Mouse (Mus musculus) skeletal muscle tissue, adult 2 months (tissue): Measurements from ENCODE around the gene Sh3rf1.

ENCODE experiments used
- DNase-seq: peaks from one replicate; pipeline ENCODE4 v3.0.0-alpha.2; 2012; ENCODE audit warnings: low read depth, low spot score

The Sh3rf1 gene

GRCm38 (mm10) chr8:61420166-61420565 is 196.5 kb downstream of the Sh3rf1 start:
- no peak for DNase-seq

- DNase-seq, result no peak
Measured at GRCm38 (mm10) chr8:61421606-61422005, 197.9 kb downstream of the Sh3rf1 start.

GRCm38 (mm10) chr8:61425125-61425524 is 201.5 kb downstream of the Sh3rf1 start:
- no peak for DNase-seq

GRCm38 (mm10) chr8:61426072-61426471 is 202.4 kb downstream of the Sh3rf1 start:
- no peak for DNase-seq

DNA sequence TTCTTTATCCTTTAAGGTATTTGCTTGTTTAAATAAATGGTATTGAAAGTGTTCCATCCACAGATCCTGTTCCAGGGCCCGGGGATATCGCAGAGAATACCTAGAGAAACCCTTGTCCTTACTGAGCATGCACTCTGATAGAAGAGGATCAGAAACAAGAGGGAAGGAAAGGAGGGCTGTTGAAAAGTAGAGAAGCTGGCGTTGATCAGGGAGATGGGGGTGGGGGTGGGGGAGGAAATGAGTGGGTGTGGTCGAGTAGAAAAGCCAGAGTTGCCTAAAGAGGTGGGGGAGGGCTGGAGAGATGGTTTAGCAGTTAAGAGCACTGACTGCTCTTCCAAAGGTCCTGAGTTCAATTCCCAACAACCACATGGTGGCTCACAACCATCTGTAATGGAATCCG is 203.0 kb downstream of the Sh3rf1 start:
- no peak for DNase-seq

DNA sequence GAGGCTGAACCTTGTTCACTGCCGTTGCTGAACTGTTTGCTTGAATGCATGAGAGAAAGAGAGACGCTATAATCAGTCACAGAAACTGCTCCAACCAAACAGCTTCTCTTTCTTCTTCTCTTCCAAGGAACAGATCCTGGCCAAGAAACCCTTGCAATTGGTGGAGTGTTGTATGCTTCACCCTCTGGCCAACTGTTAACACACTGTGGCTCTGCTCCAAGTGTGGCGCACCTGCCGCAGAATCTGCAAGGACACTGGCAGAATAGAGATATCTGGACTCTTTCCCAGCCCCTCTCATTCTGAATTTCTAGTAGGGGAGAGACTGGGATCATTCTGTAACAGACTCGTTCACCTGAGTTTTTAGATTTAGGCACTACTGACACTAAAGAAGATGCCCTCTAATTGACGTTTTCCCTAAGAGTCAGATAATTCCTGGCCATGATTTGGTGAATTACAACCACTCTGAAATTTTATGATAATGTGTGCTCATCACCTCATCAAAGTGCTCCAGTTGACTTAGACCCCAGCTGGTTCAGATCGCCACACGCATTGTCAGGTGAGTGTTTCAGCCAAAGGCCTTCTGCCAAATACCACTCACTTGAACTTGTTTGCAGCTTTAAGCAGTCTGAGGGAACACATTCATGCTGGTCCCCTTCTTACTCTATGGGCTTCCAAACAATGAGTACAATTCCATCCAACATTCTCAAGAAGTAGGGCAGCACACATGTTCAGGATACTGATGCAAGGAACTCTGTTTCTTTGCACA is 204.4 kb downstream of the Sh3rf1 start:
- DNase-seq, result no peak

DNA sequence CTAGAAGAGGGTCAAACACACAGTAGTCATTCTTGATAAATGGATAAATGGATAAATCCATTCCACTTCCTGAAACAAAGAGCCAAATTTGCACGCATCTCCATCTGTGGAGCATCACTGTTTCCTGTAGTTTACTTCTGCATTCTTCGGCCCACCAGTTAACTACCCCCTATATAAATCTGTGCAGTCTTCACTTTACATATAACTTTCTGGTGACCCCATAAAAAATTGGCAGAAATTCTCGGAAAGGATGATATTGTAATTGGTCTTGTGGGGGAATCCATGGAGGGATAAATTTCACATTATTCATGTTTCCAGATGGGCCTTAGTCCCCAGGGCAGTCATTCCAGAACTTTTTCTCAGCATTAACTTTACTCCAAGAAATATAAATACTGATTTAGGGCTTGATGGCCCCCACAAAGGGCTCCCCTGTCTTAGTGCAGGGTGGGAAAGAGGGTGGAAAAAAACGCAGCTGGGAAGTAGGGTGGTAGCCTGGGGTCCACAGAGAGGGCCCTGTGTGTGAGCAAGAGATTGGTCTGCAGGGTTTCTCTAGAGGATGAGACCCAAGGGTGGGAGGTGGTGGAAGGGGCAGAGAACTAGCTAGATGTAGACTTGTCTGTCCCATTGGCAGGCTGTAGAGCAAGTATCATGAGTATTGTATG is 205.3 kb downstream of the Sh3rf1 start:
- DNase-seq, result no peak

DNA sequence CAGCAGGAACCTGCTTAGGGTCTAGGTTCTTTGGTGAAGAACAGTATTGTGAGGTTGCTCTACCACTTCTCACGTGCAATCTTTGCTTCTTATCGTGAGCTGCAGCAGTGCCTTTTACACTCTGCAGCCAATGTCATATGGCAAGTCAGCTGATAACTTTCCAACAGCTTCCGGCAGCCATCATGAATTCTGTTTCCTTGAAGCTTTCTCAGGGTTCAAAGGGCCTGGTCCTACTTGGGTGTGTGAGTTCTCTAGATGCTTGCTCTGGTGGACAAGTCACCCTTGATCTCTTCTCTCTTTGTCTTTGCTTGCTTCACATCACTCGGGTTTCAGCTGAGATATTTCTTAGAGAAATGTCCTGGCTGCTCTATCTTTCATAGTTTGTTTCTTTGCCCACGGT is 211.8 kb downstream of the Sh3rf1 start:
- DNase-seq, result no peak

DNA sequence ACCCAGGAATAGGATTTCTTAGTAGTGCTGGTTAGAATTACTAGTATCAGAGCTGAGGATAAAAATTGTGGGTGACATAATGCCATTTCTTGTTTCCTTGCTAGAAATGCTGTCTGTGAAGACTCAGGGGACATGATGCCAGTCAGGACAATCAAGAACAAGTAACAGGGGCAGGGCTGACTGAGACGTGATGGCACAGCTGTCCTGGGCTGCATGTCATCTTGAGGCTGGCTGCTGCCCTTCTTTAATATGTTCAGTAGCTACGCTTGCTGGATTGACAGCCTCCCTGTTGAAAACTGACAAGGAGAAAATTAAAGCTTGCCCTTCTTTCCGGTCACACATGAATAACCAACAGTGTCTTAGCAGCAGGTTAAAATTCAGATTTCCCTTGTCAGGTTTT is 212.5 kb downstream of the Sh3rf1 start:
- no peak for DNase-seq

- DNase-seq, result no peak
Measured at GRCm38 (mm10) chr8:61436586-61437304, 213.1 kb downstream of the Sh3rf1 start.

- DNase-seq, result no peak
Measured at GRCm38 (mm10) chr8:61437305-61437605, 213.6 kb downstream of the Sh3rf1 start.

- DNase-seq, result no peak
Measured at GRCm38 (mm10) chr8:61442988-61443387, 219.3 kb downstream of the Sh3rf1 start.

GRCm38 (mm10) chr8:61444358-61444757 is 220.7 kb downstream of the Sh3rf1 start:
- no peak for DNase-seq
